ENCODE assay signal across 8 mouse cellular contexts in genomic region chr1:77515651-77515981, GRCm38 (mm10). TPM values are rescaled to one million over a fixed set of nuclear protein-coding genes. Genes with fewer than 3 reads are reported as not detected.
DNase-seq lines count a peak whose midpoint lies in the region; ATAC-seq and TF ChIP-seq lines count a peak whose summit lies in the region.

No protein-coding gene starts in this region.

- WGBS in embryonic facial prominence, embryonic 11.5 days: 2% methylated on average over 12 of the region's 12 CpGs
- 2% methylated on average over 12 of the region's 12 CpGs for WGBS in liver, embryonic 15.5 days (ENCODE audit: insufficient replicate concordance)
- 2% methylated on average over 12 of the region's 12 CpGs for WGBS in small intestine, adult 2 months

- H3K9ac ChIP-seq in embryonic facial prominence, embryonic 11.5 days (replicated peaks; ENCODE audit: low read length): peak overlapping the region; percentile 60
- no peak overlapping the region; the same call in 1 of the 2 replicates for H3K9ac ChIP-seq in liver, embryonic 15.5 days

- peaks cover 54% of the 10 kb centered on the region for H3K27me3 ChIP-seq in megakaryocyte, embryonic 14.5 days (replicated peaks)
- no peaks in the 10 kb centered on the region for H3K27me3 ChIP-seq in embryonic facial prominence, embryonic 11.5 days (ENCODE audit: control insufficient read depth, insufficient read depth, low read length)
- H3K27me3 ChIP-seq in liver, embryonic 15.5 days: peaks cover 61% of the 10 kb centered on the region
- 0 out of 2 replicates have a peak, but pooled peaks cover 3% of the 10 kb centered on the region for H3K27me3 ChIP-seq in small intestine, adult 2 months (ENCODE audit: control insufficient read depth, insufficient read depth, low read length)

- DNase-seq in embryonic facial prominence, embryonic 11.5 days (ENCODE audit: low spot score): peak; percentile 53
- DNase-seq in thymus, adult 18-20 months: no peak
- DNase-seq in right cerebral cortex, postnatal 25 days: no peak

- TF ChIP-seq POLR2A in small intestine, adult 2 months (IDR thresholded peaks at IDR 0.05; ENCODE audit: low read depth, low read length): peak; percentile 17; the same call in 1 of the 2 replicates

- no peaks in the 10 kb centered on the region for H3K36me3 ChIP-seq in megakaryocyte, embryonic 14.5 days (replicated peaks; ENCODE audit: low read length)
- H3K36me3 ChIP-seq in embryonic facial prominence, embryonic 11.5 days (replicated peaks; ENCODE audit: control insufficient read depth, insufficient read depth, low read depth, low read length): no peaks in the 10 kb centered on the region
- H3K36me3 ChIP-seq in liver, embryonic 15.5 days (replicated peaks): no peaks in the 10 kb centered on the region
- H3K36me3 ChIP-seq in small intestine, adult 2 months (ENCODE audit: control insufficient read depth, insufficient read depth, low read length): no peaks in the 10 kb centered on the region

- H3K9me3 ChIP-seq in megakaryocyte, embryonic 14.5 days: no peaks in the 10 kb centered on the region
- no peaks in the 10 kb centered on the region for H3K9me3 ChIP-seq in embryonic facial prominence, embryonic 11.5 days (replicated peaks; ENCODE audit: control insufficient read depth, low read length)
- no peaks in the 10 kb centered on the region for H3K9me3 ChIP-seq in liver, embryonic 15.5 days (replicated peaks)

- no peak for ATAC-seq in megakaryocyte, adult 5-6 weeks (ENCODE audit: poor library complexity, severe bottlenecking)
- no peak for ATAC-seq in embryonic facial prominence, embryonic 11.5 days (replicated peaks; ENCODE audit: insufficient number of reproducible peaks, low FRiP score, low TSS enrichment, low read depth)
- peak; percentile 7 to 9; a peak in 2 of 4 replicates for ATAC-seq in hematopoietic stem cell, adult 5-6 weeks (replicated peaks in 1 of 2; ENCODE audit: insufficient read depth in 1 of 2, low FRiP score in 2 of 2, low TSS enrichment in 1 of 2, low read depth in 1 of 2, poor library complexity in 2 of 2, severe bottlenecking in 2 of 2)
- no peak for ATAC-seq in liver, embryonic 15.5 days (ENCODE audit: insufficient read depth)

- peak overlapping the region; percentile 89 for H3K4me3 ChIP-seq in megakaryocyte, embryonic 14.5 days (replicated peaks)
- H3K4me3 ChIP-seq in embryonic facial prominence, embryonic 11.5 days (ENCODE audit: low read depth, low read length): peak overlapping the region; percentile 73
- H3K4me3 ChIP-seq in liver, embryonic 15.5 days (replicated peaks): peak overlapping the region; percentile 53
- H3K4me3 ChIP-seq in small intestine, adult 2 months (ENCODE audit: low read depth, low read length): peak overlapping the region; percentile 84

- no peak overlapping the region for H3K27ac ChIP-seq in embryonic facial prominence, embryonic 11.5 days (replicated peaks; ENCODE audit: low read depth, low read length)
- no peak overlapping the region for H3K27ac ChIP-seq in liver, embryonic 15.5 days (replicated peaks)
- no peak overlapping the region for H3K27ac ChIP-seq in small intestine, adult 2 months (ENCODE audit: insufficient read depth, low read depth, low read length)

- peaks cover 37% of the 10 kb centered on the region for H3K4me1 ChIP-seq in megakaryocyte, embryonic 14.5 days
- peaks cover 3% of the 10 kb centered on the region; the same call in 1 of the 2 replicates for H3K4me1 ChIP-seq in embryonic facial prominence, embryonic 11.5 days (ENCODE audit: control insufficient read depth, insufficient read depth, low read length)
- peaks cover 16% of the 10 kb centered on the region for H3K4me1 ChIP-seq in liver, embryonic 15.5 days (replicated peaks)
- H3K4me1 ChIP-seq in small intestine, adult 2 months (ENCODE audit: control insufficient read depth, insufficient read depth, insufficient read length, low read length): no peaks in the 10 kb centered on the region; the same call in 1 of the 2 replicates

- no peak for TF ChIP-seq CTCF in small intestine, adult 2 months (IDR thresholded peaks at IDR 0.05; ENCODE audit: extremely low read depth, insufficient read length, insufficient replicate concordance, low read depth, low read length)

- H3K4me2 ChIP-seq in embryonic facial prominence, embryonic 11.5 days (ENCODE audit: low read depth, low read length): peak overlapping the region; percentile 95
- peak overlapping the region; percentile 72 for H3K4me2 ChIP-seq in liver, embryonic 15.5 days

RNA-seq across cellular contexts. Expression of gene Epha4, which starts 0.7 kb away (rescaled TPM):
- 0.09 TPM in 1 of 2 replicates, not detected in the other for polyA plus RNA-seq in megakaryocyte, embryonic 14.5 days (2012; ENCODE audit: insufficient read depth, low replicate concordance)
- total RNA-seq in megakaryocyte, adult 5-6 weeks (2015): 0.52 and 0.58 TPM in 2 replicates
- total RNA-seq in megakaryocyte, adult 5-6 weeks (2017): 0.41 and 0.55 TPM in 2 replicates
- 28.8 and 30.4 TPM in 2 replicates for polyA plus RNA-seq in embryonic facial prominence, embryonic 11.5 days (2014; fragmentation: Nextera tagmentation; extraction: Ambion mirVana)
- total RNA-seq in hematopoietic stem cell, adult 5-6 weeks (2017): 0.79 and 1.9 TPM in 2 replicates
- polyA plus RNA-seq in liver, embryonic 15.5 days (2015; fragmentation: Nextera tagmentation; extraction: Ambion mirVana): 0.31 TPM in 2 replicates
- polyA plus RNA-seq in small intestine, adult 2 months (2012; rRNA removed): 2.0 and 2.6 TPM in 2 replicates

Comparison
In these comparisons a context has a peak if more than half of its experiments do, and no peak if none do; other contexts are left out.
1. ATAC-seq: peak in hematopoietic stem cell, adult 5-6 weeks (2 of 2); none in megakaryocyte, adult 5-6 weeks (single experiment), embryonic facial prominence, embryonic 11.5 days (single experiment) and liver, embryonic 15.5 days (single experiment).
2. Peak in every context shown above with its lines, with median percentiles within 50 percentile points of each other: H3K4me3 ChIP-seq.